Mouse (Mus musculus) gonadal fat pad, adult 2 months (tissue): ENCODE measurements at regions not wholly inside any gene's neighbourhood (a gene's known extent, or its start where the extent isn't known, plus 50 kb on each side); places are given as distances from the start of the nearest gene placed in this dataset.
"Not testable (repeated sequence)": the region's sequence is repeated elsewhere in the genome, so short reads cannot be mapped to it uniquely, and the experiment has no call there.

Source experiments
- DNase-seq: peaks from one replicate; pipeline ENCODE4 v3.0.0-alpha.2; 2012; ENCODE audit warnings: low read depth

DNA sequence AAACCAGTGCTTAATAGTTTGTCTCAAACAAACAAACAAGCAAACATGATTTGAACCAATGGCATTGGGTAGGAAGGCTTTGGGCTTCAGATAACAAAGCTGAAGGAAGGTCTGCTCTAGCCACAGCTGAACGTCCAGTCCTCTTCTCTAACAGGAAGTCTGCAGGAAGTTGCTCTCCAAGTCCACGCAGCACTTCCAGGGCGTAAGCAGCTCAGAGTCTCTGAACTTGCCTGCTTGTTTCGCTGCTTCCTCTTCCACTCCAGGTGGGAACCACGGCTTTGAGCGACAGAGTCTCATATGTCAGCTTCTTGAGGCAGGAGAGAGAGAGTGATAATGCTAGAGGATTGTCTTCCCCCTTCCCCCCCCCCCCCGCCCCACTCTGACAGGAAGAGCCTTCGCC is 123.6 kb downstream of the Tnfrsf21 start:
- no peak for DNase-seq

DNA sequence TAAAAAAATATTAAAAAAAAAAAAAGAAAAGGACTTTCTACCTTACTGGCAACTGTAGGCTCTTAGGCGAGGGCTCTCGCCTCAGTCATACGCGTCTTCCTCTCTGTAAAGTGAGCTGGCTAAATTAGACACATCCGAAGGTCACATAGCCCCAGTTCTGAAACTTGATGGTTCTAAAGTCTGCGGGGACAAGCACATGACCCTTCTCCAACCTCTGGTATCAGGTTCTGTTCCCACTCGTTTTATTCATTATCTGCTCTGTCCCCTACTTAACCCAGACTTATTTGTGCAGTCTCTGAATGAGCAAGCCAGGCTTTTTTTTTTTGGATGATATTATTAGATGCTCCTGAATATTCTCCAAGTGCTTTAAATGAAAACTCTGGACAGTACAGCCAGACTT is 125.4 kb downstream of the Tnfrsf21 start:
- no peak for DNase-seq

DNA sequence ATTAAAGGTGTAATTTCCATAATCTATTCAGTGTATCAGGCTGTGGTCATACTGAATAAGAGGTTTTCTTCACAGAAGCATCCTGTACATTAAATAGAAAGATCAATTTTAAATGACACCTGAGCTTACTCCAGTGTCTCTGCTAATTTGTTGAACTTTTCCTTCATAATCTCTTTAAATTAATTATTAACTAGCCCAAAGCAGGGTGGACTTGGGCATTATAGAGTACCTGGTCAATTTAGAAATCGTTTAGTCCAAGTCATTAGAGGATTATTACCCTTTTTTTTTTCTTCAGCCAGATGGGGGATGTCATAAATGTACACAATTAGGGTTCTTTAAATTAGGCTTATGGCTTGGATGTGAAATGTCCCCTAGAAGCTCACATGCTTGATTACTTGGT is 124.4 kb upstream of the Adgrf1 start:
- no peak for DNase-seq

DNA sequence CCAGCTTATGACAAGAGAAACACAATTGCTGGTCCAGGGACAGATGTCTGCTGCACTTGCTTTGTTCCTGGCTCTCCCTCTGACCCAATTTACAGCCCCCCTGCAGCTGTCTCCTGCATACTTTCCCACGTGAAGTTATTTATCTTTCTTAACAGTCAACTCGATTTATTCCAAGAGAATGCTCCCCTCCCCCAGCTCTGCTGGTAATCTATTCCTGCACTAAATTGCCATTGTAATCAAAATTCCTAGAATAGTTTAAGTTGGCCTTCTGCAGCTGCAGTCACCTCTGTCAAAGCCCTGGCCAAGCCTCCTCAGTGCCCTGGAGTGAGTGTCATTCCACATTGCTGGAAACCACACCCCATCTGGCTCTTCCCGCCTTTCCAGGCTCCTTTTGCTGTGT is 122.2 kb upstream of the Adgrf1 start:
- no peak for DNase-seq

DNA sequence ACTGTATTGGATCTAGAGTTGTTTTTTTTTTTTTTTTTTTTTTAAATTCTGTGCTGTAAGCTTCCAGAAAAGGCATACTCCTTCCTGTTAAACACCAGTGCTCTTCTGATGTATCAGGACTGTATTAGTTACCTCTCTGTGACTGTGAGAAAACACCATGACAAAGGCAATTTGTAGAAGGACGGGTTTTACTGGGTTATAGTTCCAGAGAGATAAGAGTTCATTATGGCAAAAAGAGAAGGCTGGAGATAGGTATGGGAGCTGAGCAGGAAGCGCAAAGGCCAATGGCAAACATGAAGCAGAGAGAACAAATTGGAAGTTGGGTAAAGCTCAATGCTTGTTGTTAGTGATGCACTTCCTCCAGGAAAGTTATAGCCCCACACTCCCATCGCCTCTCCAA is 117.5 kb upstream of the Adgrf1 start:
- DNase-seq, result no peak

DNA sequence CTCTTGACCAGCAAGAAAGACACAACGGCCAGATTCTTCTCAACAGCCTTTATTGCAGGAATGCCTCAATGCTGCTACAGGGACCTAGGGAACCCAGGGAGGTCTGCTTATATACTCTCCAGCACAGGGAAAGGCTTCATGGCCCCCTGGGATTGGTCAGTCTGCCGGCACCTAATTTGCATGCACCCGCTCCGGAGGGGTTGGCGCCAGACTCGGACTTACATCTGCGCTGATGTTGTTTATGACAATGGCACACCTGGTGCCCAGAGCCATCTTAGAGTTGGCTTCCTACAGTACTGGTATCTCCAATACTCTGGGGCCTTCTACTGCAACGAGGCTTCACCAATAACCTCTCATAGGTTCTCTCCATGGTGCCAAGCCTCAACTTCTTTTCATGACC is 114.9 kb upstream of the Adgrf1 start:
- not testable (repeated sequence) for DNase-seq

DNA sequence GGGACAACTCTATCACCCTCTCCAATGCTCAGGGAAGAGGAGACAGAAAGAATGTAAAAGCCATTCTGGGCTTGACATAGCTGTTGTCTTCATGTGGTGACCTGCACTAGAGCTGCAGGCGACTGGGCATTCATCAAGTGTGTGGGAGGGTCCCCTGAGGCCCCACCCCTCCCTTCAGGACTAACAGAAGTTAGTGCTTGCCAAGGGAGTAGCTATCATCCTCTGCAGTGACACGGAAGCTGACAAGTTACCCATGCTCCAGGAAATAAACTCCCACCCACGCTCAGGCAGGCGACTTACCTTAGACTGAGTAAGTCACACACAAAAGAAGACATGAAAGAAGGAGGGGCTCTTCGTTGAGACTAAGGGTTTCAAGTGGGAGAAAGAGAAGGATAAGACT is 114.0 kb upstream of the Adgrf1 start:
- DNase-seq, result peak; percentile 84

DNA sequence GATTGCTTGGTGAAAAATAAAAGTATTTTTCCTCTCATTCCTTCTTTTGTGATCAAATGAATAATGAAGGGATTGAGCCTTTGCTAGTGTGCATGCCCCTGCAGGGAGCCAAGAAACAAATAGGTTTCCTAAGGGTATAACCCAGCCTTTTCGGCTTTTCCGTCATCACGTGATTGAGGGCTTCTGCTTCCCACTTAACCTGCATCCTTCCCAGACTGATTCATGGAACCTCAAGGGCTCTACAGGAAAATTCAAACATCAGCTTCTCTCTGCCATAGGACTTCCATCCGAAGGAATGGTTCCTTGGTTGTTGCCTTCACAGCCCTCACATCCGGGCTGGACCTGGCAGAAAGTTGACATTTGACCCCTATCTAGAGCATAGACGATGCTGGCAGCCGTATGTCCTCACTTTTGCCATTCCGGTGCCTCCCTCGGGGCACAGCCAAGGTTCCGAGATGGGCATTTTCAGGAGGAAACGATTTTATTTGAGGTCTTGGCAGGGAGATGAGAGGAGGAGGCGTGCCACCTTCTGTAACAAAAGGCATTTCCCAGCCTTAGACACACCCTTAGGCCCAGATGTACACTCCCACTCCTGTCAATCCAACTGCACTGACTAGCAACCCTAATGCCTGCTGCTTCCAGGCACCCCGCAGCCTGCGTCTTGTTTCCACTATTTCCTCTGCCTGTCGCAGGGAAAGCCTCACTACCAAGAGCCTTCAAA is 112.2 kb upstream of the Adgrf1 start:
- no peak for DNase-seq

DNA sequence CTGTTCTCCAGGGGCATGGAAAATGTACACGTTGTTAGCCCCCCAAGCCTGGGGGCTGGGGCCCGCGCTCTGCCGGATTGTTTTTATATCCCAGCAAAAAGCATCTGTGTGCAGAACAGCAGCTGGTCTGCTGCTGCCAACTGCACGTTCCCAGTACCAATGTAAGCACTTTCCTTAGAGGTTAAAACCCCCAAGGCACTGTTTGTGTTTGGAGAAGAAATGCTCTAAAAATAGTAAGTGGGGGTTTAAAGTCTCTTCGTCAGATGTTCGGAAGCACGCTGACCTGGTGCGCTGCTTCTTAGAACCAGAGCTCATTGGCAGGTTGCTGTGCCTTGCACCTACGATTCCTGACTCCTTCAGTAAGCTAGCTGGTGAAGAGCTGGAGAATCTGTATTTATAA is 111.4 kb upstream of the Adgrf1 start:
- no peak for DNase-seq

DNA sequence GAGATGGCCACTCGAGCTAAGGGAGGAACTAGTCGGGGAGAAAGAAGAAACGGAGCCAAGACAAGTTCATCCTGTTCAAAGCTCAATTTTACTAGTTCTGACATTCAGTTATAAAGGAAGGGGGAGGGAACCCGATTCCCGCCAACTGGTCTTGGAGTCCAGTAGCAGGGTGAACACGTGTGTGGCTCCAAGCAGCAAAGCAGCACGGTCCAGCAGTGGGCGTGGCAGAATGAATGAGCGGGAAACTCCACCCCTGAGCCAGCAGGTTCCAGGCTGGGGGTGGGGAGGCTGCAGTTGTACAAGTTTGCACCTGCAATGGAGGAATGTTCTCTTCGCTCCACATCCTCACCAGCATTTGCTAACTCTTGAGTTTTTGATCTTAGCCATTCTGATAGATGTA is 108.8 kb upstream of the Adgrf1 start:
- not testable (repeated sequence) for DNase-seq

DNA sequence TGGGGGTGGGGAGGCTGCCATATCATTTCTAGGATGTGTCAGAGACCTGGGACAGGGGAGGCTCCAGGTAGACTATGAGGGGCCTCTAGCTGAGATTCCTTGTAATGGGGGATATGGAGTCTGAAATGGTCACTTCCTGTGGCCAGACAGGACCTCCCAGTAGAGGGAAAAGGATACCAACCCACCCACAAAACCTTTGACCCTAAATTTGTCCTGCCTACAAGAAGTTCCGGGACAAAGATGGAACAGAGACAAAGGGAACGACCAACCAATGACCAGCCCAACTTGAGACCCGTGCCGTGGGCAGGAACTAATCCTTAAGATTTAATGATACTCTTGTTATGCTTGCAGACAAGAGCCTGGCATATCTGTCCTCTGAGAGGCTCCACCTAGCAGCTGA is 107.0 kb upstream of the Adgrf1 start:
- no peak for DNase-seq

DNA sequence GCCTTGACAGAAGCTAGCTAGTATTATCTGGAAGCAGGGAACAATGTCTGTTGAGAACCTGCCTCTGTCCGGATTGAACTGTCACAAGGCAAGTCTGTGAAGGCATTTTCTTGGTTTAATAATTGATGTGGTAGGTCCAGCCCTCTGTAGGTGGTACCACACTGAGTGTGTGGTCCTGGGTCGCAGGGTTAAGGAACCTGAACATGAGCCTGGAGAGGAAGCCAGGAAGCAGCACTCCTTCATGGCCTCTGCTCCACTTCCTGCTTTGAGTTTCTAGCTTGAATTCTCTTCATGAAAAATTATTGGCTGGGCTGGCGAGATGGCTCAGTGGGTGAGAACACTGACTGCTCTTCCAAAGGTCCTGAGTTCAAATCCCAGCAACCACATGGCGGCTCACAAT is 104.0 kb upstream of the Adgrf1 start:
- DNase-seq, result no peak

DNA sequence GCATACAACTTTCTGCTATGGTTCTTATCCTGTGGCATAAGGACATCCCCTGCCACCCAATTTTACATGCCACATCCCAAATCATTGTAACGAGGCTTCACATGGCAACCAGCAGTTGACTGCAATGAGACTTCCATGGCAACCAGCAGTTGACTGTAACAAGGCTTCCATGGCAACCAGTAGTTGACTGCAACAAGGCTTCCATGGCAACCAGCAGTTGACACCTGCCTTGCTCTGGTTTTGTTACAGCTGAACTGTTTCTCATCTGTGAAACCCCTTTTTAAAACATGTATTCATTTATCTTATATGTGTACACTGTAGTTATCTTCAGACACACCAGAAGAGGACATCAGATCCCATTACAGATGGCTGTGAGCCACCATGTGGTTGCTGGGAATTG is 100.7 kb upstream of the Adgrf1 start:
- no peak for DNase-seq

DNA sequence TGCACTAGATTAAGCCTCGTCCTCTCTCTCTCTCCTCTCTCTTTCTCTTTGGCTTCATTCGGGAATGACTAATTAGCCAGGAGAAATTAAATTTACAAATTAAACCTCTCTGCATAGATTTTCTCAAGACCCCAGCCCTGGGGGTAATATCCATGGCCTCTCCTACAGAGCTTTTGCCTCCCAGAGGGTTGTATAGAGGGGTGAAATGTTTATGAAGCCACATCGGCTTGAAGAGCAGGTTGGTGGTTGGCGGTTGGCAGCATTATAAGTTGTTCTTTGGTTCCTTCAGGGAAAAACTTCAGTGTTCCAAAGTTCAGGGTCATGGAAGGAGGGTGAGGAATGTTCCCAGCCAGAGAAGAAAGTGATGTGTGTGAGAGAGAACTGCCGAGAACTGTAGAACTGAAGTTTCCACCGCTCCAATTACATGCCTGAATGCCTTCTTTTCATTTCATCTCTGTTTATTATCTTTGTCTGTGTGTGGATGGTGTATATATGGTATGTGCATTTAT is 97.4 kb upstream of the Adgrf1 start:
- no peak for DNase-seq

DNA sequence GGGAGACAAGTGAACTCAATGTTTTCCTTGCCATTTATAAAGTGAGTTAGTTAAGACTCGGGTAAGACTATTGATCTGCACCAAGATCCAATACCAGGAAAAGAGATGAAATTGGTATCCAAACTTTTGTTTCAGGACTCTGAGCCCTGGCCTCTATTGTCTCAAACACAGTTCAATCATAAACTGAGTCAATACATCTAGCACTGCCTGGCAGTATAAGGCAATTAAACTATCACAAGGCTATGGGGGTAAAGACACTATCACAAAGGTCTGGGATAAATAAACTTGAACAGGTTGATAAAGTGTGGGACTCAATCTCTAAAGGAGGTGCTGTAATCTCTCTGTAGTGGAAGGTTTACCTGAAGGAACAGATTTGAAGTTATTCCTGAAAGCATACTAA is 95.3 kb upstream of the Adgrf1 start:
- no peak for DNase-seq

DNA sequence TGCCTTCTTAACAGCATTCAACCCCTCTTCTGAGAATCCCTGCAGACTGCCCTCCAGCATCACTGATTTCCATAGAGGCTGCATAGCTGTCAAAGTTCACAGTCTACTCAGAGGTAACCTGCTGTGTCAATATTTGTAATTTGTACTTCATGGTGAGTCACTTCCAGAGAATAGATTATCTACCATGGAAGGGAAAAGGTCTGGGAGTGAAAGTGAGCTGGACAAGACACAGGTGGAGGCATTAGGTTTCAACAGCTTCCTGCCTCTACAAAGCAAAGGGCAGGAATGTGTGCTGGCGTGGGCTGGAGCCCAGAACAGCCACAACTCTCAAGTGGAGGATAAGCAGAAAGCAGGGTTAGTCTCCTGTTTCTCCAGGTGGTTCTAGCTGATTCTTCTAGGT is 92.9 kb upstream of the Adgrf1 start:
- DNase-seq, result no peak

DNA sequence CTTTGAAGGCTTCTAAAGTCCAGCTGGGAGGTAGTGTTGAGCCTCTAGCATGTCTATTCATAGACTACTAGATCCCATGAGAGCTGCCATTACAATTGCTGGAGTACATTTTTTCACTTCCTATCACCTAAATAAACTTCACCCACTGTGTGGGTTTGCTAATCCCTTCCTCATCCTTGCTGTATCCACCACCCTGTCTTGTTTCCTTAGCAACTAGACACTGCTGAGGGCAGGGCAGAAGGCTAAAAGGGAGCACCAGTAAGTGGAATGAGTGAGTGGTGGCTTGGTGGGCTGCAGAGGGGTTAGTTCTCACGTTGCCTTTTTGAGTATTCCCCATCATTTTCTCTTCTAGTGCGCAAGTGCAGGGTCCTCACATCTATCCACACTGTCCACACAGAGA is 80.1 kb upstream of the Adgrf1 start:
- no peak for DNase-seq

DNA sequence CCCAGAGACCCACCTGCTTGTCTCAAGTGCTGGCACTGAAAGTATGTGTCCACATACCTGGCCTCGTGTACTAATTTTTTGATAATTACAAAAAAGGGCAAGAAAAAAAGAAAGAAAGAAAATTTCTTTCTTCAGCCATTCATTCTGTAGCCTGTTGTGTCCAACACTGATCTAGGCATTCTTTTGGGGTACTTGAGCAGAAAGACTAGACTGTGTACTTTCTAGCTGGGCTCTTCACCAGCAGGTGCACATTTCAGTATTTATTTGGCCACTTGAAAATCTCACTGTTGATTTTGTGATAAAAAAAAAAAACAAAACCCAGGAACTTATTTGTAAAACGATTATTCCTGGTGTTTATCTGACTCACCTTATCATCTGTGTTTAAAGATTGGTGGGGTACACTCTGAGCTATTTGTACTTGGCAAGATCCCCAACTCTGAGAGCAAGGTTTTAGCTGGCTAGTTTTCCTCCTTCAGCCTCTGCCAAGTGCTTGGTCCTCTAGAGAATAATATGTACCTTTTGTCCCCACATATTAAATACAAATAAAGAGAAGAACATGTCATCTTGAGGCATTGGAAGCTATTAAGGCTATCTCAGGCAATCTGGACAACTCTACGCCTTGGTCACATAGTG is 79.2 kb upstream of the Adgrf1 start:
- no peak for DNase-seq

DNA sequence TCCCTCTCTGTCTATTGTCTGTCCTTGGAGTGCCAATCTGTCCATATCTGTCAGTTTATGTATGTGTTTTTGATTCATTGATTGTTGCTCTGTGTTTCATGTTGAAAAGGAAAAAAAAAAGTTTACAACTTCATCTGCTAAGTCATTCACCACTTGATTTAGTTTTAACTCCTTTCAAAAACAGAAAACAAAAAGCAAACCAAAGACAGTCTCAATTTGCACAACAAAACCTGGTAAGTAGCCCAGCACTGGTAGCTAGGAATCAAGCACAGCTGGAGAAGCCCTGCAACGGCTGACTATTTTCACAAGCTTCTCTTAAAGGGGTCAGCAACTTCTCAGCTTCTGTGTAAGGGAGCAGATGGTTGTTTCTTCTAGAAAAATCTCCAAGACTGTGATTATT is 72.9 kb upstream of the Adgrf1 start:
- DNase-seq, result no peak

DNA sequence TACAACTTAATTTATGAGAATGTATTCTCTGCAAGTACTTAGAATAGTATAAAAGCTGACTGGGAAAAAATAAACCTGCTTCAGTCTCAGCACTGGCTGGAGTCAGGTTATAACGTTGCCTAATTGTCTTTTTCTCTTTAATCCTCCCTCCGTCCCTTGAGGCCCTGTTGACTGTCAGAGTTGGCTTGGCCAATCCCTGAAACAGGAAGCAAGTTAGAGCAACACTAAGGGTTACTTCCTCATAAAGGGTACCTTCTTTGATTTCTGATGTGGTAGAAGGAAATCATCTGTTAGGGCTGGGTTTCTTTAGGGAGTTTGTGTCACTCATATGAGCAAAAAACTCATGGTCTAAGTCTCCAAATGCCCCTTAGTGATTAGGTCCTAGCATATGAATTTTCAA is 69.3 kb upstream of the Adgrf1 start:
- no peak for DNase-seq

DNA sequence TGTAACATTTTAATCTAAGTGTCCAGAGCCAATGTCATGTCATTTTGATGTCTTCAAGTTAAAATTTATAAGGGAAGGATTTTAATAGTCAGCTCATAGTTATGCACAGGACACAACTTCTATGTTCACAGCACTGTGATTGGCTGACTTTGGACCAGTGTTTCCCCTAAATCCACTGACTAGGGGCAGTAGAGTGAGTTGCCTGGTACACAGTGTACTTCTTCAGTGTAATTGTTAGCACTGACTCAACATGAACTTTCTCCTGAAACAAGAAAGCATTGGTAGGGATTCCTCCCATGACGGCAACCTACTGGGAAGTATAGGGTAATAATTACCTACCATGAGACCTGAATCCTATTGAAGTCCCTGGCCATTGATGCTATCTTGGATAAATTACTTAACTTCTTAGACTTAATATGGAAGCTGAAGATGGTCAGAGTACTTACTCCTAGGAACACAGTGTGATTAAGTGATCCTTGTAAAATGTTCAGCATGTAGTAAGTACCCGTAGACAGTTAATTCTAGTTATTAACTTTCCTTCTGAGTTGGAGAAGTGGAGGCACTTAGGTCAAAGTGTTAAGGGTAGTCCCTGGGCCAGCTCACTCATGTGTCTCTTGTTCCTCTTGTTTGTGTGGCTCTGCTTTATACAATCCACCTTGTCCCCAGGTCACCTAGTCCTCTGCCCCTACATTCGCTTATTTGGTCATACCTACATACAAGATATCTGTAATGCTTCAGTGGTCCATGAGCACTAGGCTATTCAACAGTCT is 63.2 kb upstream of the Adgrf1 start:
- no peak for DNase-seq

DNA sequence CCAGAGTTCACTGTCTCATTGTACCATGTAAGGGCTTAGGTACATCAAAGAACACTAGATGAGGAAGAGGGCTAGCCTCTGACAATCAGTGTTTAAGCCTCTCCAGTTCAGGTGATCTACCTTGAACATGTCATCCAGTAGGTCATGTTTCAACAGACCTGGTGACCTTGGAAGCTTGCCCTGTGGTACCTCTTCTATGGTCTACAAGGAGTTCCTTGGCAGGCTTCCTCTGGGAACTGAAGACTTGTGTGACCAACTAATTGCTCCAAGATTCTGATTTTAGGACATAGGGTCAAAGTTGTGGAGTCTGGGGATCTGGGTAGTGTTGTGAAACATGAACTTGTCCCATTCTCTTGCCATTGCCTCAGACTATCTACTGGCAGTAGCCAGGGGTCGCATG is 60.4 kb upstream of the Adgrf1 start:
- DNase-seq, result no peak

DNA sequence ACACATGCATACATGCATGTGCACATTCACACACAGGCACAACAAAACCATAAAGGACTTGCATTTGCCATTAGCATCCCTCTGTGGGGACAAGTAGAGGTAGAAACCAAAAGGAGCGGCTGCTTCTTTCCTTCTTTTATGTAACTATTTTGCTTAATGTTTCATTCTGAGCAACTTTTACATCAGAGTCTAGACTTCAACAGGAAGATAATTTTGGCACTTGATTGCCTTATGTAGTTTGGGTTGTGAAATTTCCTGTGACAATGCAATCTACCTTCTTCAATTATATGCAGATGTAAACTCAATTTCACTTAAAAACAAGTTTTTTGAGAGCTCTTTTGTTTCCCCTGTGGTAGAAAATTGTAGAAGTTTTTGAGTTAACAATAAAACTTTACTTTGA is 56.1 kb upstream of the Adgrf1 start:
- no peak for DNase-seq
